Mouse (Mus musculus) embryonic facial prominence, embryonic 12.5 days (tissue): Measurements from ENCODE around the gene Xpo5. TPM values are rescaled to one million over a fixed set of nuclear protein-coding genes. Genes with fewer than 3 reads are reported as not detected.
A peak's percentile ranks its signal among the peaks of the same experiment; 100 is the strongest.

ENCODE experiments used
- ATAC-seq: fragments of 200-750 bp; cut with Nextera tagmentation; 2 replicates; pipeline ENCODE4 v1.8.0; 2017; ENCODE audit not compliant: insufficient number of reproducible peaks, insufficient read depth, low FRiP score, low TSS enrichment
- H3K27ac ChIP-seq: fragments of 300-500 bp; sonication (generic); 2 replicates; pipeline ENCODE4 v1.5.1; 2016; ENCODE audit warnings: mild to moderate bottlenecking
- H3K27me3 ChIP-seq: fragments of 300-500 bp; sonication (generic); 2 replicates; pipeline ENCODE4 v1.6.1; 2016; ENCODE audit warnings: mild to moderate bottlenecking, moderate library complexity
- H3K36me3 ChIP-seq: fragments of 300-500 bp; sonication (generic); 2 replicates; pipeline ENCODE4 v1.6.1; 2016; ENCODE audit warnings: mild to moderate bottlenecking
- H3K4me1 ChIP-seq: fragments of 300-500 bp; sonication (generic); 2 replicates; pipeline ENCODE4 v1.6.1; 2016
- H3K4me2 ChIP-seq: fragments of 300-500 bp; sonication (generic); replicated peaks from 2 replicates; pipeline ENCODE4 v1.6.1; 2016; ENCODE audit warnings: mild to moderate bottlenecking, moderate library complexity
- H3K4me3 ChIP-seq: fragments of 300-500 bp; sonication (generic); 2 replicates; pipeline ENCODE4 v1.5.1; 2016; ENCODE audit warnings: mild to moderate bottlenecking
- H3K9ac ChIP-seq: fragments of 300-500 bp; sonication (generic); 2 replicates; pipeline ENCODE4 v1.6.1; 2016; ENCODE audit warnings: mild to moderate bottlenecking, moderate library complexity
- H3K9me3 ChIP-seq: fragments of 300-500 bp; sonication (generic); 2 replicates; pipeline ENCODE4 v1.6.1; 2016; ENCODE audit warnings: mild to moderate bottlenecking, moderate library complexity
- WGBS: fragments of 180-500 bp; shearing (Covaris S2); methylation state at CpG from one replicate; pipeline ENCODE4 v1.1.7; 2016; 5-methylcytosine and 5-hydroxymethylcytosine counted together
- polyA plus RNA-seq: library from polyadenylated mRNA; unstranded; fragments of >200 nt; fragmentation: Nextera tagmentation; extraction: Ambion mirVana; gene quantifications from 2 replicates; pipeline ENCODE4 v1.2.1, GENCODE M21; 2016

The Xpo5 gene
- polyA plus RNA-seq, 1 experiment from 2014 or later = 56.3 TPM

GRCm38 (mm10) chr17:46203078-46203477, 496 bp downstream of the Xpo5 start:
- H3K4me2 ChIP-seq = peak overlapping the region; percentile 88
- H3K4me1 ChIP-seq = peaks cover 22% of the 10 kb centered on the region
- under 1% methylated on average over 20 of the region's 20 CpGs for whole genome bisulfite sequencing
- peak overlapping the region; percentile 82 for H3K27ac ChIP-seq
- H3K4me3 ChIP-seq = peak overlapping the region; percentile 88
- H3K9me3 ChIP-seq = no peaks in the 10 kb centered on the region
- H3K36me3 ChIP-seq = peaks cover 35% of the 10 kb centered on the region
- H3K27me3 ChIP-seq = no peaks in the 10 kb centered on the region
- peak; percentile 28; the same call in 1 of the 2 replicates for ATAC-seq
- peak overlapping the region; percentile 93 for H3K9ac ChIP-seq

GRCm38 (mm10) chr17:46206676-46207075, 4.1 kb downstream of the Xpo5 start:
- H3K36me3 ChIP-seq = peaks cover 58% of the 10 kb centered on the region
- peaks cover 15% of the 10 kb centered on the region for H3K4me1 ChIP-seq
- H3K4me3 ChIP-seq = no peak overlapping the region
- H3K9ac ChIP-seq = no peak overlapping the region
- no peak overlapping the region for H3K27ac ChIP-seq
- no peaks in the 10 kb centered on the region for H3K27me3 ChIP-seq
- no peaks in the 10 kb centered on the region for H3K9me3 ChIP-seq
- no peak overlapping the region for H3K4me2 ChIP-seq
- no peak for ATAC-seq

GRCm38 (mm10) chr17:46210550-46210949, 8.0 kb downstream of the Xpo5 start:
- H3K27ac ChIP-seq = no peak overlapping the region
- no peaks in the 10 kb centered on the region for H3K4me1 ChIP-seq
- no peak overlapping the region for H3K4me2 ChIP-seq
- no peaks in the 10 kb centered on the region for H3K9me3 ChIP-seq
- peaks cover 89% of the 10 kb centered on the region for H3K36me3 ChIP-seq
- WGBS = 92% methylated on average over 3 of the region's 3 CpGs
- H3K27me3 ChIP-seq = no peaks in the 10 kb centered on the region
- H3K9ac ChIP-seq = no peak overlapping the region
- no peak for ATAC-seq
- H3K4me3 ChIP-seq = no peak overlapping the region

- WGBS = 90% methylated on average over 3 of the region's 3 CpGs
- no peak for ATAC-seq
- Histone ChIP-seq H3K36me3 (peaks cover 96% of the 10 kb centered on the region), H3K27me3 (no peaks in the 10 kb centered on the region), H3K27ac (no peak overlapping the region), H3K4me2 (no peak overlapping the region), H3K4me3 (no peak overlapping the region), H3K4me1 (no peaks in the 10 kb centered on the region), H3K9ac (no peak overlapping the region), H3K9me3 (no peaks in the 10 kb centered on the region)
These were observed 19.0 kb downstream of the Xpo5 start for GRCm38 (mm10) chr17:46221601-46222000.

- ATAC-seq = no peak
- Histone ChIP-seq H3K36me3 (peaks cover 94% of the 10 kb centered on the region), H3K27ac (no peak overlapping the region), H3K9ac (no peak overlapping the region), H3K27me3 (no peaks in the 10 kb centered on the region), H3K4me2 (no peak overlapping the region), H3K9me3 (no peaks in the 10 kb centered on the region), H3K4me1 (no peaks in the 10 kb centered on the region), H3K4me3 (no peak overlapping the region)
- 62% methylated on average over 7 of the region's 7 CpGs for WGBS
These were observed 25.0 kb downstream of the Xpo5 start for GRCm38 (mm10) chr17:46227576-46227975.

- Histone ChIP-seq H3K4me3 (no peak overlapping the region), H3K27me3 (no peaks in the 10 kb centered on the region), H3K36me3 (peaks cover 78% of the 10 kb centered on the region), H3K27ac (no peak overlapping the region), H3K4me1 (no peaks in the 10 kb centered on the region), H3K4me2 (no peak overlapping the region), H3K9ac (no peak overlapping the region), H3K9me3 (no peaks in the 10 kb centered on the region)
- WGBS = 89% methylated on average over 1 of the region's 1 CpGs
- no peak for ATAC-seq
These were observed 33.5 kb downstream of the Xpo5 start for GRCm38 (mm10) chr17:46236067-46236466.

GRCm38 (mm10) chr17:46237079-46237478, 34.5 kb downstream of the Xpo5 start:
- H3K27me3 ChIP-seq = no peaks in the 10 kb centered on the region
- H3K27ac ChIP-seq = no peak overlapping the region
- WGBS = 91% methylated on average over 6 of the region's 6 CpGs
- H3K9me3 ChIP-seq = no peaks in the 10 kb centered on the region
- H3K9ac ChIP-seq = no peak overlapping the region
- H3K4me2 ChIP-seq = no peak overlapping the region
- H3K4me1 ChIP-seq = no peaks in the 10 kb centered on the region
- no peak for ATAC-seq
- H3K4me3 ChIP-seq = no peak overlapping the region
- peaks cover 80% of the 10 kb centered on the region for H3K36me3 ChIP-seq

- no peak overlapping the region for H3K27ac ChIP-seq
- 81% methylated on average over 5 of the region's 5 CpGs for WGBS
- no peak overlapping the region for H3K4me3 ChIP-seq
- no peaks in the 10 kb centered on the region for H3K4me1 ChIP-seq
- no peak overlapping the region for H3K4me2 ChIP-seq
- no peaks in the 10 kb centered on the region for H3K9me3 ChIP-seq
- peaks cover 81% of the 10 kb centered on the region for H3K36me3 ChIP-seq
- ATAC-seq = no peak
- H3K9ac ChIP-seq = no peak overlapping the region
- H3K27me3 ChIP-seq = no peaks in the 10 kb centered on the region
These were observed 34.9 kb downstream of the Xpo5 start for GRCm38 (mm10) chr17:46237480-46237879.

- no peak overlapping the region for H3K9ac ChIP-seq
- no peak for ATAC-seq
- no peaks in the 10 kb centered on the region for H3K4me1 ChIP-seq
- H3K27ac ChIP-seq = no peak overlapping the region
- no peaks in the 10 kb centered on the region for H3K27me3 ChIP-seq
- H3K4me3 ChIP-seq = no peak overlapping the region
- no peak overlapping the region for H3K4me2 ChIP-seq
- H3K36me3 ChIP-seq = peaks cover 88% of the 10 kb centered on the region
- no peaks in the 10 kb centered on the region for H3K9me3 ChIP-seq
- 90% methylated on average over 15 of the region's 15 CpGs for WGBS
These were observed 37.0 kb downstream of the Xpo5 start for GRCm38 (mm10) chr17:46239516-46240114.

GRCm38 (mm10) chr17:46241471-46241870, 38.9 kb downstream of the Xpo5 start:
- 82% methylated on average over 11 of the region's 11 CpGs for WGBS
- Histone ChIP-seq H3K9ac (no peak overlapping the region), H3K36me3 (peaks cover 94% of the 10 kb centered on the region), H3K4me1 (0 out of 2 replicates have a peak, but pooled peaks cover under 1% of the 10 kb centered on the region), H3K27me3 (no peaks in the 10 kb centered on the region), H3K9me3 (no peaks in the 10 kb centered on the region), H3K27ac (no peak overlapping the region), H3K4me3 (no peak overlapping the region), H3K4me2 (no peak overlapping the region)
- no peak for ATAC-seq

GRCm38 (mm10) chr17:46242274-46242673, 39.7 kb downstream of the Xpo5 start:
- no peak overlapping the region for H3K27ac ChIP-seq
- no peak overlapping the region for H3K4me3 ChIP-seq
- WGBS = 93% methylated on average over 13 of the region's 13 CpGs
- peaks cover 90% of the 10 kb centered on the region for H3K36me3 ChIP-seq
- no peak overlapping the region for H3K4me2 ChIP-seq
- ATAC-seq = no peak
- H3K9me3 ChIP-seq = no peaks in the 10 kb centered on the region
- peaks cover 7% of the 10 kb centered on the region for H3K4me1 ChIP-seq
- H3K9ac ChIP-seq = no peak overlapping the region
- no peaks in the 10 kb centered on the region for H3K27me3 ChIP-seq

GRCm38 (mm10) chr17:46242993-46243392, 40.4 kb downstream of the Xpo5 start:
- ATAC-seq = no peak
- no peak overlapping the region for H3K4me3 ChIP-seq
- H3K36me3 ChIP-seq = peaks cover 85% of the 10 kb centered on the region
- 83% methylated on average over 4 of the region's 4 CpGs for WGBS
- no peaks in the 10 kb centered on the region for H3K27me3 ChIP-seq
- no peak overlapping the region for H3K4me2 ChIP-seq
- no peaks in the 10 kb centered on the region for H3K9me3 ChIP-seq
- H3K9ac ChIP-seq = no peak overlapping the region
- H3K27ac ChIP-seq = no peak overlapping the region
- peaks cover 7% of the 10 kb centered on the region for H3K4me1 ChIP-seq
